ENCODE assay signal across 15 mouse cellular contexts in the genomic region with DNA sequence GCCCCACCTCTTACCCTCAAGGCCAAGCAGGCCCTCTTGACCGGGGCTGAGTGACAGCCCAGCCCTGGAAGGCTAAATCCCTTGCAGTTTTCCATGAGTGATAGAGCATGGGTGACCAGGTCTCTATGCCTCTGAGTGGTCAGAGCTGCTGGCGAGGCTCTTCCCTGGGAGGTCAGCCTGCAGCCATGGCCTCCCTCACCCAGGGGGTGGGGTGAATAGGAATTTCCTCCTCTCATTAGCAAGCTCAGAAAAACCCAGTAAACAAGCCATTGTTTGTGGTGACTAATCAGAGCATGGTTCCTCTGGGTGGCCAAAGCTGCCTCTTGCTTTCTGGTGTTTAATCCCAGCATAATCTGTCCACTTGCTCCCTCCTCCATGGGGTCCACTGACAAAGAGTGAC. TPM values are rescaled to one million over a fixed set of nuclear protein-coding genes. Genes with fewer than 3 reads are reported as not detected.
DNase-seq lines count a peak whose midpoint lies in the region; ATAC-seq and TF ChIP-seq lines count a peak whose summit lies in the region.
"Had no signal": no experiment of that assay in that cellular context is flagged by ENCODE, and none has a peak within 500 bp of the region (broad histone marks: within the 10 kb centered on the region; RNA-seq: fewer than 3 reads in every experiment).

No protein-coding gene starts in this region.

- H3K9me3 ChIP-seq in heart, embryonic 10.5 days, result no peaks in the 10 kb centered on the region
- no peaks in the 10 kb centered on the region for H3K9me3 ChIP-seq in liver, embryonic 11.5 days (ENCODE audit: control insufficient read depth, low read length)
- H3K9me3 ChIP-seq in hindbrain, postnatal 0 days (ENCODE audit: low read length), result no peaks in the 10 kb centered on the region

- H3K27ac ChIP-seq in liver, adult 2 months (replicated peaks; ENCODE audit: insufficient read depth, low read depth, low read length), result peak overlapping the region; percentile 48
- peak overlapping the region; percentile 65 for H3K27ac ChIP-seq in heart, embryonic 10.5 days
- 0 out of 2 replicates have a peak overlapping the region, but pooled peaks have one; percentile 49 for H3K27ac ChIP-seq in liver, embryonic 11.5 days (ENCODE audit: low read depth, low read length)
- no peak overlapping the region for H3K27ac ChIP-seq in hindbrain, postnatal 0 days

- H3K4me2 ChIP-seq in liver, embryonic 11.5 days, result no peak overlapping the region
- H3K4me2 ChIP-seq in hindbrain, postnatal 0 days (ENCODE audit: low read depth, low read length), result no peak overlapping the region

- no peak for ATAC-seq in liver, embryonic 11.5 days (replicated peaks; ENCODE audit: low FRiP score)
- no peak for ATAC-seq in hindbrain, postnatal 0 days
- no peak for ATAC-seq in megakaryocyte progenitor cell, adult 5-6 weeks (replicated peaks; ENCODE audit: poor library complexity)
- ATAC-seq in cerebellum, adult (ENCODE audit: insufficient number of reproducible peaks, low FRiP score, low TSS enrichment), result no peak
- ATAC-seq: forebrain, embryonic 14.5 days had no signal

- no peak for TF ChIP-seq POLR2A in liver, adult 2 months (IDR thresholded peaks at IDR 0.05; ENCODE audit: extremely low read depth, insufficient read depth, low read length)

- no peaks in the 10 kb centered on the region for H3K4me1 ChIP-seq in liver, adult 2 months (ENCODE audit: control insufficient read depth, insufficient read depth, low read length)
- peaks cover 43% of the 10 kb centered on the region for H3K4me1 ChIP-seq in heart, embryonic 10.5 days
- peaks cover 3% of the 10 kb centered on the region; the same call in 1 of the 2 replicates for H3K4me1 ChIP-seq in liver, embryonic 11.5 days (replicated peaks; ENCODE audit: control insufficient read depth, insufficient read depth, low read length)
- H3K4me1 ChIP-seq in hindbrain, postnatal 0 days (ENCODE audit: insufficient read depth, low read length), result no peaks in the 10 kb centered on the region

- WGBS in liver, adult 2 months, result 73% methylated on average over 2 of the region's 2 CpGs
- WGBS in heart, embryonic 10.5 days, result 46% methylated on average over 2 of the region's 2 CpGs
- 54% methylated on average over 2 of the region's 2 CpGs for WGBS in liver, embryonic 11.5 days
- 59% methylated on average over 2 of the region's 2 CpGs for WGBS in hindbrain, postnatal 0 days

- no peak for TF ChIP-seq CTCF in liver, adult 2 months (IDR thresholded peaks at IDR 0.05; ENCODE audit: low read depth, low read length)
- TF ChIP-seq CTCF in hindbrain, postnatal 0 days (IDR thresholded peaks at IDR 0.05; ENCODE audit: low read depth), result no peak

- no peaks in the 10 kb centered on the region for H3K79me2 ChIP-seq in liver, adult 2 months (ENCODE audit: control insufficient read depth, insufficient read depth, low read length)

- H3K4me3 ChIP-seq in liver, adult 2 months (ENCODE audit: insufficient read depth, low read depth, low read length), result no peak overlapping the region
- H3K4me3 ChIP-seq in heart, embryonic 10.5 days, result no peak overlapping the region
- H3K4me3 ChIP-seq in liver, embryonic 11.5 days (ENCODE audit: low read depth, low read length), result no peak overlapping the region
- H3K4me3 ChIP-seq in hindbrain, postnatal 0 days (ENCODE audit: low read length), result no peak overlapping the region

- H3K9ac ChIP-seq in liver, adult 2 months (ENCODE audit: low read depth, low read length), result no peak overlapping the region
- no peak overlapping the region for H3K9ac ChIP-seq in liver, embryonic 11.5 days (ENCODE audit: low read depth, low read length)
- no peak overlapping the region for H3K9ac ChIP-seq in hindbrain, postnatal 0 days (replicated peaks; ENCODE audit: low read length)

- no peaks in the 10 kb centered on the region for H3K27me3 ChIP-seq in liver, adult 2 months (ENCODE audit: control insufficient read depth, insufficient read depth, low read length)
- no peaks in the 10 kb centered on the region for H3K27me3 ChIP-seq in heart, embryonic 10.5 days (ENCODE audit: insufficient read depth, poor library complexity, severe bottlenecking)
- H3K27me3 ChIP-seq in liver, embryonic 11.5 days (replicated peaks; ENCODE audit: control insufficient read depth, insufficient read depth, low read length), result no peaks in the 10 kb centered on the region
- no peaks in the 10 kb centered on the region for H3K27me3 ChIP-seq in hindbrain, postnatal 0 days (ENCODE audit: insufficient read depth, low read length)

- peaks cover 28% of the 10 kb centered on the region for H3K36me3 ChIP-seq in liver, adult 2 months (ENCODE audit: control insufficient read depth, insufficient read depth, low read length)
- H3K36me3 ChIP-seq in heart, embryonic 10.5 days, result peaks cover 31% of the 10 kb centered on the region
- peaks cover 4% of the 10 kb centered on the region; the same call in 1 of the 2 replicates for H3K36me3 ChIP-seq in liver, embryonic 11.5 days (ENCODE audit: control insufficient read depth, insufficient read depth, low read length)
- H3K36me3 ChIP-seq in hindbrain, postnatal 0 days (ENCODE audit: insufficient read depth, low read length), result peaks cover 7% of the 10 kb centered on the region; the same call in 1 of the 2 replicates

- no peak for DNase-seq in liver, adult 2 months (ENCODE audit: extremely low read depth, low read depth, low spot score)
- DNase-seq in liver, result no peak
- no peak for DNase-seq in heart, embryonic 10.5 days (ENCODE audit: low spot score)
- no peak for DNase-seq in liver, embryonic 11.5 days (ENCODE audit: low spot score)
- DNase-seq in skeletal muscle tissue, adult 2 months (ENCODE audit: low read depth, low spot score), result peak; percentile 19
- no peak for DNase-seq in hindbrain, postnatal 0 days (ENCODE audit: low spot score)
- DNase-seq: embryo, embryonic 11 days; layer of hippocampus, postnatal 36 days; right cerebral cortex, postnatal 4 days had no signal

RNA-seq across cellular contexts. Expression of gene C1qtnf9, which starts 2.9 kb away (rescaled TPM):
- 0.34 and 0.46 TPM in 2 replicates for total RNA-seq in liver, adult 2 months (2014; rRNA removed)
- 0.07 and 0.24 TPM in 2 replicates for polyA plus RNA-seq in liver, adult 2 months (2012; rRNA removed)
- 0.10 and 0.13 TPM in 2 replicates for polyA plus RNA-seq in heart, embryonic 10.5 days (2016; fragmentation: Nextera tagmentation; extraction: Ambion mirVana)
- 0.09 and 0.19 TPM in 2 replicates for polyA plus RNA-seq in liver, embryonic 11.5 days (2014; fragmentation: Nextera tagmentation; extraction: Ambion mirVana)
- total RNA-seq in hindbrain, postnatal 0 days (2014; rRNA removed), result not detected in 2 replicates
- polyA plus RNA-seq in hindbrain, postnatal 0 days (2015; fragmentation: Nextera tagmentation; extraction: Ambion mirVana), result 0.19 and 0.24 TPM in 2 replicates
- not detected in 2 replicates for total RNA-seq in megakaryocyte progenitor cell, adult 5-6 weeks (2015)
- total RNA-seq in megakaryocyte progenitor cell, adult 5-6 weeks (2017), result not detected in 2 replicates
- total RNA-seq: hematopoietic stem cell, adult 5-6 weeks; megakaryocyte-erythroid progenitor cell, adult 5-6 weeks had no signal
- polyA plus RNA-seq: forebrain, embryonic 14.5 days; neural tube, embryonic 14.5 days had no signal

RNA-seq across cellular contexts. Expression of gene Mipep, which starts 19.3 kb away (rescaled TPM):
- 26.0 and 30.1 TPM in 2 replicates for total RNA-seq in liver, adult 2 months (2014; rRNA removed)
- 13.9 and 15.2 TPM in 2 replicates for polyA plus RNA-seq in liver, adult 2 months (2012; rRNA removed)
- polyA plus RNA-seq in heart, embryonic 10.5 days (2016; fragmentation: Nextera tagmentation; extraction: Ambion mirVana), result 24.7 and 24.9 TPM in 2 replicates
- polyA plus RNA-seq in liver, embryonic 11.5 days (2014; fragmentation: Nextera tagmentation; extraction: Ambion mirVana), result 27.8 TPM in 2 replicates
- 31.7 and 33.1 TPM in 2 replicates for total RNA-seq in hindbrain, postnatal 0 days (2014; rRNA removed)
- 15.7 and 17.5 TPM in 2 replicates for polyA plus RNA-seq in hindbrain, postnatal 0 days (2015; fragmentation: Nextera tagmentation; extraction: Ambion mirVana)
- total RNA-seq in megakaryocyte progenitor cell, adult 5-6 weeks (2015), result 15.8 and 20.6 TPM in 2 replicates
- total RNA-seq in megakaryocyte progenitor cell, adult 5-6 weeks (2017), result 23.1 and 24.2 TPM in 2 replicates
